Mouse (Mus musculus) hindbrain, embryonic 13.5 days (tissue): ENCODE results near the gene Lrpap1. TPM values are rescaled to one million over a fixed set of nuclear protein-coding genes. Genes with fewer than 3 reads are reported as not detected.

Experiments
- ATAC-seq: fragments of 200-750 bp; cut with Nextera tagmentation; 2 replicates; pipeline ENCODE4 v1.8.0; 2017; ENCODE audit warnings: moderate TSS enrichment; ENCODE audit not compliant: low FRiP score
- H3K27ac ChIP-seq: fragments of 300-500 bp; sonication (generic); 2 replicates; pipeline ENCODE4 v1.5.1; 2015; ENCODE audit warnings: inconsistent platforms, mild to moderate bottlenecking, moderate library complexity
- H3K27me3 ChIP-seq: fragments of 300-500 bp; sonication (generic); 2 replicates; pipeline ENCODE4 v1.6.1; 2015; ENCODE audit warnings: mild to moderate bottlenecking, inconsistent platforms
- H3K36me3 ChIP-seq: fragments of 300-500 bp; sonication (generic); 2 replicates; pipeline ENCODE4 v1.6.1; 2015; ENCODE audit warnings: mild to moderate bottlenecking, inconsistent platforms
- H3K4me1 ChIP-seq: fragments of 300-500 bp; sonication (generic); replicated peaks from 2 replicates; pipeline ENCODE4 v1.6.1; 2015; ENCODE audit warnings: inconsistent platforms
- H3K4me2 ChIP-seq: fragments of 300-500 bp; sonication (generic); 2 replicates; pipeline ENCODE4 v1.6.1; 2015; ENCODE audit warnings: inconsistent platforms, mild to moderate bottlenecking, moderate library complexity
- H3K4me3 ChIP-seq: fragments of 300-500 bp; sonication (generic); 2 replicates; pipeline ENCODE4 v1.5.1; 2015; ENCODE audit warnings: mild to moderate bottlenecking, inconsistent platforms
- H3K9ac ChIP-seq: fragments of 300-500 bp; sonication (generic); 2 replicates; pipeline ENCODE4 v1.6.1; 2015; ENCODE audit warnings: mild to moderate bottlenecking, inconsistent platforms
- H3K9me3 ChIP-seq: fragments of 300-500 bp; sonication (generic); 2 replicates; pipeline ENCODE4 v1.6.1; 2016; ENCODE audit warnings: inconsistent platforms
- WGBS: fragments of 180-500 bp; shearing (Covaris S2); methylation state at CpG from one replicate; pipeline ENCODE4 v1.1.7; 2015; 5-methylcytosine and 5-hydroxymethylcytosine counted together
- polyA plus RNA-seq: library from polyadenylated mRNA; unstranded; fragments of >200 nt; fragmentation: Nextera tagmentation; extraction: Ambion mirVana; gene quantifications from 2 replicates; pipeline ENCODE4 v1.2.1, GENCODE M21; 2015

Gene Lrpap1
- 120 and 126 TPM in 2 replicates for polyA plus RNA-seq

DNA sequence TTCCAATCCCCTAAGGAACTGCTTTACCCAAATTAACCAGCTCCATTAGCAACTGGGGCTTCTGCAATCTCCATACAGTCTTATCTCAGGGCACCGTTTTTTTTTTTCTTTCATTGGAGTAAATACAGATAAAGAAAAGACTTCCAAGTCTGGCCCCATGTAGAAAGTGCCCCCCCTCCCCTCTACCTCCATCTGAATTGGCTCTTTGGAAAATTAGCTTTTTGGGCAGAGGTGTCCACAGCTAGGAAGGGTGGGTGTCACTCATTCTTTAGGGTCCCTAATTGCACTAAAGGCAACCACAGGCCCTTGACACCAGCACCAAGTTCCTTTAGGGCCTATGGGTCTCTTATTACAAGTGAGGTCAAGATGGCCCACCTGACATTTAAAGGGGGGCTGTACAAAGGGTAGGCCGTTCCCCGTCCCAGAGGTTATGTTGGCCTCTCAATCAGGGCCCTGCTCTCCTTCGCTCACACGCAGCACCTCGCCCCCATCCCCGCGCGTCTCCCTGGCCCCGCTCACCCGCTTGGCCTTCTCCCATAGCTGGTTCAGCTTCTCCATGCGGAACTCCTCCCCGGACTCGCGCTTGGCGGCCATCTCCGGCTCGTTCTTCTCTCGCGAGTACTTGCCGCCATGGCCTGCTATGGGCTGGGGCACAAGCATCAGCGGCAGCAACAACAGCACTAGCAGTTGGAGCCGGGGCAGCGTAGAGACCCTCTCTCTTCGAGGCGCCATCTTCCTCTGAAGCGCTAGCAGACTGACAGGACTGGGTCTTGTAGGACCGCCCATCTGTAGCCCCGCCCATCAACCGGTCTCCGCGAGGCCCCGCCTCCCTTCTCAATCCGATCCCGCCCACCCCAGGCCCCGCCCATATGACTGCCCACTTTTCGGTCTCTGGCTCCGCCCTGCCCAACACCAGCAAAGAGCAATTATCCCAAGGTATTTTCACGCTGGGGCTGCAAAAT lies at the start of gene Lrpap1:
TSS of gene Lrpap1 (minus strand) at position 807 of the 962 bp plus-strand sequence.
- Histone ChIP-seq H3K4me2 (peak within 1 kb of the TSS; percentile 80), H3K9me3 (no peaks in the 10 kb centered on the region), H3K9ac (peak within 1 kb of the TSS; percentile 85), H3K4me3 (peak within 1 kb of the TSS; percentile 77), H3K4me1 (peaks cover 31% of the 10 kb centered on the region), H3K27ac (peak within 1 kb of the TSS; percentile 92), H3K36me3 (peaks cover 24% of the 10 kb centered on the region), H3K27me3 (no peaks in the 10 kb centered on the region)
- 1% methylated on average over 39 of the region's 39 CpGs for WGBS
- ATAC-seq: peak; percentile 96

DNA sequence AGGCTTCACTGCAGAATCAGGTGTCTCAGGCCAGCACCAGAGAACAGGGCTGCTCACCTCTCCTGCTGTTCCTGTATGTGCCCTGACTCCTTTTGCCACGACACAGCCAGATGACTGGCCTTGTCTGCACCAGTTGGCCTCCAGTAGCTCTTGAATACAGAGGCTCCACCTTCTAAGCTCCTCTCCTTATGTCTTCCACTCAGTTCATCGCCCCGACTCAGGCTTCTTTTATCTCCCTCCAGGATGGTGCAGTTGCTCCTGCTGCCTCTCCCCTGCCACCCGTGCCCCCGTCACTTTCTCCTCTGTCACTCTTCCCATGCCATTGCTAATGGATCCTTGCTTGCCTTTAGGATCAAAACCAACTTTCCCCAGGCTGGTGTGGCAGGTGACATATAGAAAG lies 44.4 kb upstream of the Lrpap1 start:
- Histone ChIP-seq H3K9me3 (peaks cover 7% of the 10 kb centered on the region; the same call in 1 of the 2 replicates), H3K4me3 (no peak overlapping the region), H3K4me1 (peaks cover 16% of the 10 kb centered on the region), H3K4me2 (no peak overlapping the region), H3K27ac (no peak overlapping the region), H3K9ac (no peak overlapping the region), H3K36me3 (no peaks in the 10 kb centered on the region), H3K27me3 (no peaks in the 10 kb centered on the region)
- 76% methylated on average over 5 of the region's 5 CpGs for WGBS
- no peak for ATAC-seq

DNA sequence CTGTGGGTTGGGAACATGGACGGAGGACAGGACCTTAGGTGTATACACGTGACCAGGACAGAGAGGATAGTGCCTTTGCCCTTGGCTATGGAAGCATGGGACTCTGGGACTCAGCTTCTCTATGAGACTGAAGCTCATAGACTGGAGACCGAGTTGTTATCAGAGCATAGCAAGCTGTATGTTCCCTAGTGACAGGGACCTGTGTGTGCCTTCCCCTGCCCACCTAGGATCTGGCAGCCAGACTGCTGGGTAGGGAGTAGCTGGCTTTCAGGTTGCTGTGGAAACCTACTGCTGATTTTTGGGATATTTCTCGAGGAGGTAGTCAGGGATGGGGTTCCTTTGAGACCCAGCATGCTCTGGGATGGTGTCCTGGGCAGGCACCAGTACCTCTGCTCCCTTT lies 44.0 kb upstream of the Lrpap1 start:
- no peak for ATAC-seq
- WGBS: 81% methylated on average over 4 of the region's 4 CpGs
- Histone ChIP-seq H3K4me3 (no peak overlapping the region), H3K27ac (no peak overlapping the region), H3K4me2 (no peak overlapping the region), H3K9me3 (peaks cover 7% of the 10 kb centered on the region; the same call in 1 of the 2 replicates), H3K9ac (no peak overlapping the region), H3K4me1 (peaks cover 16% of the 10 kb centered on the region), H3K36me3 (no peaks in the 10 kb centered on the region), H3K27me3 (no peaks in the 10 kb centered on the region)

DNA sequence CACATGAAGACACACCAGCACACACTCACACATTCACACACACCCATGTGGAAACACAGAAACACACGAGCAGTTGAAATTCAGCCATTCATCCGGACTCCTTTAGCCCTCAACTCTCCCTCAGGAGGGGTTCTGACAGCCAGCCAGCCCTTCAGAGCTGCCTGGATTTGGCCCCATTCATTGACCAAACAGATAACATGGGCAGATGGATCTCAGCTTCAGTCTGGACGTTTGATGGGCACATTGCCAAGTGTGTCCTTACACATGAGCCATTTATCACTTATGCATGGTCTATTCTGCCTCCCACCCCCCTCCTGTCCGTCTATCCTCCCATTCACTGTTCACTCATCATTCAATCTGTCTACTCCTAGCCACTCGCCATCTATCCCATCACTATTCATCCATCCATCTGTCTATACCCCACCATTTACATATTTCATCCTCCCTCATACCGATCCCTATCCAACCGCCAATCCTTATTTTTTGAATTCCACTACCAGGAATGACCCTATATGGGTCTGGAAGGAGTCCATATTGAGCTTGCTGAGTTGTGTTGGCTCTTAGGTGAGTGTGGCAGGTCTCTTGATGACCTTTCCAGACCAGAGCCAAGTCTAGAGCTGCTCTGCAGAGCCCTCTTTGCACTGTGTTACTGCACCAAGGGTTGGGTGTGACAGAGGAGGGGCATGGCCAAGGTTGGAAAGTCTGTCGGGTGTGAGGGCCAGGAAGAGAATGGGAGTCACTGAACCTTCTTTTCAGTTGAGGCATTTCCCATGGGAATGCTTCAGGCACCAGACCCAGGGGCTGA lies 42.6 kb upstream of the Lrpap1 start:
- WGBS: 49% methylated on average over 8 of the region's 8 CpGs
- Histone ChIP-seq H3K4me2 (no peak overlapping the region), H3K4me3 (no peak overlapping the region), H3K9me3 (peaks cover 7% of the 10 kb centered on the region; the same call in 1 of the 2 replicates), H3K27ac (peak overlapping the region; percentile 72), H3K4me1 (peaks cover 23% of the 10 kb centered on the region), H3K27me3 (no peaks in the 10 kb centered on the region), H3K9ac (no peak overlapping the region), H3K36me3 (no peaks in the 10 kb centered on the region)
- ATAC-seq: peak; percentile 49

DNA sequence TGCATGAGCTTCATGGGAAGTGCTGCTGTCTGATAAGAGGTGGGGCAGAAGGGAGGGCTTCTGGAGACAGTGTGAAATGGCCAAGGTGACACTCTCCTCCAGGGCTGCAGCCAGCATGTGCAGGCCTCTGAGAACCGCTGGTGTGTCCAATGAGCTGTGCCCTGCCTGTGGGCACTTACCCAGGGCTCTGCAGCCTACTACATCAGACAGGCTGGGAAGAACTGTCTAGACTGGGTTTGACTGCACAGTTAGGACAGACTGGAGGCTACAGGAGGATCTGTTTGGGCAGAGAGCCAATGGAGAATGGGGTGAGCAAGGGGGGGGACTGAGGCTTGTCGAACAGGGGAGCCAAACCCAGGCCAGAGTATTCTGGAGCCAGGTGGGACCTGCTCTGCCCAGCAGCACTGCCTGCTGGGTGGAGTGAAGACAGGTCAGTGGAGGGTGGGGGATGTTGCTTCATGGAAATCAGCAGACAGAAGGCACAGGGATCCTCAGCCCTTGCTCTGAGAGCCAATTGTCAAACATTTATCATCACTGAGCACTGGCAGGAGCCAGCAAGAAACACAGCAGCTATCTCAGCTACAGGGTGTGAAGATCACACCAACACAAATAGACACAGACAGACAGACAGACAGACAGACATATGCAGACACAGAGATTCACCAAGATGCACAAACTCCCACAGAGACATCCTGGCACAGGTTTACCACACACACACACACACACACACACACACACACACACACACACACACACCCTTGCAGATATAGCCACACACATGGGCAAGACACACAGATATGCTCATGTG lies 41.8 kb upstream of the Lrpap1 start:
- no peak overlapping the region; the same call in 1 of the 2 replicates for H3K9ac ChIP-seq
- 40% methylated on average over 2 of the region's 2 CpGs for WGBS
- H3K4me1 ChIP-seq: peaks cover 23% of the 10 kb centered on the region
- H3K27ac ChIP-seq: peak overlapping the region; percentile 72
- H3K9me3 ChIP-seq: peaks cover 7% of the 10 kb centered on the region; the same call in 1 of the 2 replicates
- peaks cover under 1% of the 10 kb centered on the region; the same call in 1 of the 2 replicates for H3K27me3 ChIP-seq
- no peak overlapping the region for H3K4me3 ChIP-seq
- ATAC-seq: peak; percentile 66
- H3K36me3 ChIP-seq: no peaks in the 10 kb centered on the region
- no peak overlapping the region for H3K4me2 ChIP-seq

DNA sequence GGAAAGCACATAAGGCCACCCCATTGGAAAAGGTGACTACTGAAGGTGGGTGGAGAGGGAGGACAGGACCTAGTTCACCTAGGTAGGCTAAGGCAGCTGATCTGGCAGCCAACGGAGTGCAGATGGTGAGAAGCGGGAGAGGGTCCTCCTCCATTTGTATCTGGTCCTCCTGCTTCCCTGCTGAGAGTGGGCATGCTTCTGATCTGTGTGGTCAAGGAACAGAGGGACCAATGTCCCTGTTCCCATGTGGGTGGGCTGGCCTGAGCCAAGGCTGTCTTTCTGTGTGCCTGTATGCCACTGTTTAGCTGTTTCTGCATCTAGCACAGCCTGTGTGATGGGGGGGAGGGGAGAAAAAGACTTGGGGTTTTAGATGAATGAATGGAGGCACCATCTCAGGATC lies 41.2 kb upstream of the Lrpap1 start:
- Histone ChIP-seq H3K4me3 (no peak overlapping the region), H3K36me3 (no peaks in the 10 kb centered on the region), H3K4me1 (peaks cover 23% of the 10 kb centered on the region), H3K4me2 (no peak overlapping the region), H3K9ac (no peak overlapping the region), H3K27ac (peak overlapping the region; percentile 72), H3K27me3 (peaks cover 7% of the 10 kb centered on the region; the same call in 1 of the 2 replicates), H3K9me3 (peaks cover 7% of the 10 kb centered on the region; the same call in 1 of the 2 replicates)
- ATAC-seq: 0 out of 2 replicates have a peak, but pooled peaks have one; percentile 15
- WGBS: 76% methylated on average over 2 of the region's 2 CpGs

DNA sequence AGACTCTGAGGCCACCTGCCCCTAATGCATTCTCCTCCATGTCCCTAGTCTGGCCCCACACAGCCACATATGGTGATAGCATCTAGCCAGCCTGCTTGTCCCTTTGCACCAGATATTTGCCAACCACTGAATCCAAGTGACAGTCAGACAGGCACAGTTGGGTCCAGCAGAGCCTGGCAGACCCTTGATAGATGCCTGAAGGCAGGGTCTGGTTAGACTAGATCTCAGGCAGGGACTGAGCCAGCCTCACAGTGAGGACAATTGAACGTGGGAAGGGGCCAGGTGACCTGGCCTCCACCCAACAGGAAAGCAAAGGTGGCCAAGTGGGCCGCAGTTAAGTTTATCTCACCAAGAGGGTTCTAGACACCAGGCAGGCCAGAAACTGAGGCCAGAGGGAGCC lies 39.1 kb upstream of the Lrpap1 start:
- H3K36me3 ChIP-seq: no peaks in the 10 kb centered on the region
- H3K27ac ChIP-seq: no peak overlapping the region
- ATAC-seq: no peak
- H3K27me3 ChIP-seq: peaks cover 13% of the 10 kb centered on the region; the same call in 1 of the 2 replicates
- H3K4me3 ChIP-seq: no peak overlapping the region
- peaks cover 32% of the 10 kb centered on the region for H3K4me1 ChIP-seq
- no peak overlapping the region for H3K9ac ChIP-seq
- no peaks in the 10 kb centered on the region for H3K9me3 ChIP-seq
- H3K4me2 ChIP-seq: no peak overlapping the region
- WGBS: 89% methylated on average over 2 of the region's 2 CpGs

DNA sequence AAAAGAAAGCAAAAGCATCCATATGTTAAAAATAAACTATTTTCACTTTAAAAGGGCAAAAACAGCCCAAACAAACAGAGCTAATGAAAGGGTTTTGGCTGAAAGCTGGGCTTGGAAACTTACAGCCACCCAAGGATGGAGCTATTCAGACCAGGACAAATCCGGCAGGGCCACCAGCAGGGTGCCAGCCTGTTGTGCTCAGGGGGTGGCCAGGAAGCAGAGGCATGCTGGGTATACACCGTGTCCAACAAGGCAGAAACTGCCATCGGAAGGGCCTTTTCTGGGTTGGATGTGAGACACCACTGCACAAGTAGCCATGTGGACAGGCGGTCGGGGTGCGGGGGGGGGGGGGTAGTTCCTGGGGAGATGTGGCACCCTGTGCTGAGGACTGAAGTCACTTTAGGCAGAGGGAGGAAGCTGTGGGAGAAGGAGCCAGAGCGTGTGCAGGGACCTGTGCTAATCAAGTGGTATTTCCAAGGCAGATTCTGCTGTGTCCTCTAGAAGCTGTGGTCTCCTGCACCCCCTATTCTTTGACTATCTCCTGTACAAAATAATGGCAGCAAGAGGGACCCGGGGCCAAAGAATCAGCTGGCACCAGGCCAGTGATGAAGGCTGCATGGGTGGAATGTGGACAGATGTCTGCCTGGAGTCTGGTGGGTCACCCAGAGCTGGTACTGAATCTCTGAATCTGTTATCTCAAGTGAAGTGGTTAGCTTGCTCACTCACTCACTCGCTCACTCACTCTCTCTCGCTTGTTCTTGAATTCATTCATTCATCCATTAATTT lies 38.1 kb upstream of the Lrpap1 start:
- 51% methylated on average over 10 of the region's 10 CpGs for WGBS
- no peak overlapping the region for H3K4me3 ChIP-seq

DNA sequence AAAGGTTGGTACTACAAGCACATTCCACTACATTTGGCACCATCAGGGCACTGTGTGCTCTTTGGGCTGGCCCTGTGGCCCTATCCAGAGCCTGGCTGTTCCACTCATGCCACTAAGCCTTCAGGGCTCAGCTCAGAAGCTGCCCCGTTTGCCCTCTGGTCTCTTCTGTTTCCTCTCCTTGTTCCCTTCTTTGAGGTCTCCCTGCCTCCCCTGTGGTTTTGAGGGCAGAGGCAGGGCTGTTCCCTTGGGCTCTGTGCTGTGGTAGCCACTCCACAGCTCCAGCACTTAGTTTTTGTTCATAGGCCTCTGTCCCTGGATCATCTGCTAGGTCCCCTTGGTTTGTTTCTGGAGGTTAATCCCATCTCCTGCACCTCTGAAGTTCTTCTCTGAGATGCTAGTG lies 37.3 kb upstream of the Lrpap1 start:
- Histone ChIP-seq H3K36me3 (no peaks in the 10 kb centered on the region), H3K4me1 (peaks cover 38% of the 10 kb centered on the region), H3K9me3 (no peaks in the 10 kb centered on the region), H3K27me3 (peaks cover 13% of the 10 kb centered on the region; the same call in 1 of the 2 replicates), H3K4me2 (no peak overlapping the region), H3K4me3 (no peak overlapping the region), H3K9ac (no peak overlapping the region), H3K27ac (no peak overlapping the region)
- 24% methylated on average over 1 of the region's 1 CpGs for WGBS
- no peak for ATAC-seq

More for the DNA sequence above, 38.1 kb upstream of the Lrpap1 start:
- H3K9me3 ChIP-seq: no peaks in the 10 kb centered on the region
- peaks cover 13% of the 10 kb centered on the region; the same call in 1 of the 2 replicates for H3K27me3 ChIP-seq
- H3K9ac ChIP-seq: no peak overlapping the region
- no peak overlapping the region for H3K27ac ChIP-seq
- H3K4me2 ChIP-seq: no peak overlapping the region
- ATAC-seq: no peak
- H3K4me1 ChIP-seq: peaks cover 33% of the 10 kb centered on the region
- no peaks in the 10 kb centered on the region for H3K36me3 ChIP-seq

DNA sequence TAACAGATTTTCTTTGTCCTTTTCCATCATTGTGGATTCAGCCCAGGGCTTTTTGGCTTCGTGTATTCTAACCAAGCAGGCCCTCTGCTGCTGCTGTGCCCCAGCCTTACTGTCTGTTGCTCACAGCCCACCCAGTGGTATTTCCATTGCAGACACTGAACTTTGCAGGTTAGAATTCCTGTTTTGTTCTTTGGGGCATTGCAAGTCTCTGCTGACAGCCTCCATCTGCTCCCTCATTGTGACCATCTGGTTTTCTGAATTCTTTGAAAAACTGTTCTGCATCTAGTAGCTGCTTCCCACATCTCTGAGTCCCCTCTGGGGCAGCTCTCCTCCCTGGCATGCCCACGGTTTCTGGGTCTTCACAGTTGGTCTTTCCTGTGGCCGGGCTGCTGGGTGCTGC lies 35.8 kb upstream of the Lrpap1 start:
- no peak for ATAC-seq
- H3K27ac ChIP-seq: peak overlapping the region; percentile 40; the same call in 1 of the 2 replicates
- H3K9ac ChIP-seq: no peak overlapping the region
- H3K4me3 ChIP-seq: no peak overlapping the region
- no peak overlapping the region for H3K4me2 ChIP-seq
- H3K27me3 ChIP-seq: peaks cover 13% of the 10 kb centered on the region; the same call in 1 of the 2 replicates
- no peaks in the 10 kb centered on the region for H3K9me3 ChIP-seq
- H3K4me1 ChIP-seq: peaks cover 31% of the 10 kb centered on the region
- 31% methylated on average over 3 of the region's 3 CpGs for WGBS
- H3K36me3 ChIP-seq: no peaks in the 10 kb centered on the region

DNA sequence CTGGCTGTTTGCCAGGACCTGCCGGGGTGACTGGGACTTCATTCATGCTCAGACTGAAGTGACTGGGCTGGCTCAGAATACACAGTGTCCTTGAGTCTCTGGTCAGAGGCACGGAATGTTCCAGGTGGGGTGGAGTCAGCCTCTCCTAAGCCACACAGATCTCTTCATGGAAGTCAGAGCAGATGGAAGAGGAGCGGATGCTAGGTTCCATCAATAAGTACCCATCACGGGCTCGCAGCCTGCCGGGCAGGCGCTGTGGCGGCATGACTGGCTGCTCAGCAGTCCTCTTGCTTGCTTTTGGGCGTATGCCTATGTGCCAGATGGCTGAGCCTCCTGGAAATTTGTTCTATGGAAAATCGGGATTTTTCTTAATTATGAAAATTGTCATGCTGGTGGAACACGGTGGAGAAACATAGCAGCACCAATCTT lies 32.6 kb upstream of the Lrpap1 start:
- 75% methylated on average over 11 of the region's 11 CpGs for WGBS
- H3K36me3 ChIP-seq: no peaks in the 10 kb centered on the region
- ATAC-seq: no peak
- H3K9ac ChIP-seq: no peak overlapping the region
- no peak overlapping the region for H3K4me3 ChIP-seq
- H3K27ac ChIP-seq: peak overlapping the region; percentile 56
- H3K27me3 ChIP-seq: peaks cover 13% of the 10 kb centered on the region
- no peaks in the 10 kb centered on the region for H3K9me3 ChIP-seq
- H3K4me1 ChIP-seq: peaks cover 24% of the 10 kb centered on the region
- no peak overlapping the region for H3K4me2 ChIP-seq
